Mouse (Mus musculus) midbrain, embryonic 13.5 days (tissue): ENCODE data around the gene Adgrg1. TPM values are rescaled to one million over a fixed set of nuclear protein-coding genes. Genes with fewer than 3 reads are reported as not detected.

ENCODE experiments used
- ATAC-seq: fragments of 200-750 bp; cut with Nextera tagmentation; 2 replicates; pipeline ENCODE4 v1.8.0; 2017; ENCODE audit warnings: mild to moderate bottlenecking, moderate TSS enrichment, moderate library complexity
- H3K27ac ChIP-seq: fragments of 300-500 bp; sonication (generic); 2 replicates; pipeline ENCODE4 v1.5.1; 2015; ENCODE audit warnings: inconsistent platforms, mild to moderate bottlenecking, moderate library complexity
- H3K27me3 ChIP-seq: fragments of 300-500 bp; sonication (generic); 2 replicates; pipeline ENCODE4 v1.6.1; 2015; ENCODE audit warnings: mild to moderate bottlenecking, inconsistent platforms
- H3K36me3 ChIP-seq: fragments of 300-500 bp; sonication (generic); 2 replicates; pipeline ENCODE4 v1.6.1; 2015; ENCODE audit warnings: mild to moderate bottlenecking, inconsistent platforms
- H3K4me1 ChIP-seq: fragments of 300-500 bp; sonication (generic); replicated peaks from 2 replicates; pipeline ENCODE4 v1.6.1; 2015; ENCODE audit warnings: inconsistent platforms
- H3K4me2 ChIP-seq: fragments of 300-500 bp; sonication (generic); replicated peaks from 2 replicates; pipeline ENCODE4 v1.6.1; 2015; ENCODE audit warnings: moderate library complexity, mild to moderate bottlenecking, inconsistent platforms
- H3K4me3 ChIP-seq: fragments of 300-500 bp; sonication (generic); replicated peaks from 2 replicates; pipeline ENCODE4 v1.5.1; 2015; ENCODE audit warnings: mild to moderate bottlenecking, inconsistent platforms
- H3K9ac ChIP-seq: fragments of 300-500 bp; sonication (generic); replicated peaks from 2 replicates; pipeline ENCODE4 v1.6.1; 2015; ENCODE audit warnings: mild to moderate bottlenecking, inconsistent platforms
- H3K9me3 ChIP-seq: fragments of 300-500 bp; sonication (generic); 2 replicates; pipeline ENCODE4 v1.6.1; 2016; ENCODE audit warnings: mild to moderate bottlenecking, inconsistent platforms
- WGBS: fragments of 180-500 bp; shearing (Covaris S2); methylation state at CpG from one replicate; pipeline ENCODE4 v1.1.7; 2015; 5-methylcytosine and 5-hydroxymethylcytosine counted together
- polyA plus RNA-seq: library from polyadenylated mRNA; unstranded; fragments of >200 nt; fragmentation: Nextera tagmentation; extraction: Ambion mirVana; gene quantifications from 2 replicates; pipeline ENCODE4 v1.2.1, GENCODE M21; 2015

The Adgrg1 gene
- 189 and 212 TPM in 2 replicates for polyA plus RNA-seq

DNA sequence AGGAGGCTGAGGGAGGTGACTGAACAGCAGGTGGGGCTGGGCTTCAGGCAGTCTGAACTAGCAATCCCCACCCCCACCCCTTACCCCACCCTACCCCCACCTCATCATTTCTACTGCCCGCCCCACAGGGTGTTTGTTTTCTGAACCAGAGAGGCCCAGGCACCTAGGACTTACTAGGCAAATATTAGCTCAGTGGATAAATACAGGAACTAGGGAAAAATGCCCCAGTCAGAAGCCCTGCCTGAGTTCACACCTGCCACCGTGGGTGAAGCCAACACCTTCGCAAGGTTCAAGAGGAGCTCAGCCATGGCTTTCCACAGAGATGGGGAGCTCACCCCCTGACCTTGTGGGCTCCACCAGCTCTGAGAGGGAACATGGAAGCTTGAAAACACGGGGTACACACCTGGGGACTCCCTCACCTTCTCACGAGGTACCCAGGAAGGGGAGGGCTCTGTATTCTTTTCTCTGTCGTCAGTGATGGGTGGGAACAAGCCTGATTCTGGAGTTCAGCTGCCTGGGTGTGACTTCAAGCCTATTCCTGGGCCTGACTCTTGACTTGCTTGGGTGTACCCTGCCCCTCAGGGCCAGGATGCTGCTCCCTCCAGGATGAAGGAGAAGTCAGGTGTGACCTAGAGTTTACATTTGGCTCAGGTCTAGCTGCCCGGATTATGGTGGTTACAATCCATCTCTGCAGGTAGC, at the start of gene Adgrg1:
TSS of gene Adgrg1 (plus strand) at position 285 of the 699 bp plus-strand sequence.
- Histone ChIP-seq H3K4me3 (no peak within 1 kb of the TSS), H3K27me3 (peaks cover 7% of the 10 kb centered on the region; the same call in 1 of the 2 replicates), H3K4me1 (peaks cover 24% of the 10 kb centered on the region), H3K36me3 (no peaks in the 10 kb centered on the region), H3K9me3 (no peaks in the 10 kb centered on the region), H3K4me2 (no peak within 1 kb of the TSS), H3K27ac (no peak within 1 kb of the TSS), H3K9ac (no peak within 1 kb of the TSS)
- 57% methylated on average over 7 of the region's 7 CpGs for WGBS
- no peak for ATAC-seq

DNA sequence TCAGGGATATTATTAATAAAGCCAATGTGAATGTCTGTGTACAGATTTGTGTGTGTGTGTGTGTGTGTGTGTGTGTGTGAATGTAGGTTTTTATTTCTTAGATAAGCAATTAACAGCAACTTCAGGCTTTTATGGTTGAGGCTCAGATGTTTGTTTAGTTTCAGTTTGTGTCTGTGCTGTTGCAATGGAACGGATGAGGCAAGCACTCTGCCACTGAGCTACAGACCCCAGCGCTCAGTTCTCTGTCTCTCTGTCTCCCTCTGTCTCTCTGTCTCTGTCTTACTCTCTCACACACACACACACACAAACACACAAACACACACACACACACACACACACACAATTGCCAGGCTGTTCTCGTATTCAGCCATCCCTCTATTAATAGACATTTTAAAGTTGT, 46.3 kb upstream of the Adgrg1 start:
- no peak for ATAC-seq
- 91% methylated on average over 3 of the region's 3 CpGs for WGBS

DNA sequence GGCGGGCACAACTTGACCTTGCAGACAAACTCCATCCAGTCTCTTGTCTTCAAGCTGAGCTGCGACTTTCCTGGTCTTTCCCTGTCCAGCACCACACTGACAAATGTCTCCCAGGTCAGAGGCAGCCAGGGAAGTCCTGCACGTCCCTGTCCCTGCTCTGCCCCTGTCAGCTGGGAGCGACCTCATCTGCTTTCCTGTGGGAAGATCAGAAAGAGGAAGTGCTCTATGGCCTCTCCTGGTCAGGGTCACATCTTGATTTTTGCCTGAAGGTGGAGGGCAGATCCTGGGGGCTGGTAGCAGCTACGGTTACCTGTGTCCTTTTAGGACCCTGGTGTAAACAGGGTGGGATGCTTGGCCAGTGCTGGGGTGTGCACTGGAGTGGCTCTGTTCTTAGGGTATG, 40.6 kb upstream of the Adgrg1 start:
- Histone ChIP-seq H3K36me3 (no peaks in the 10 kb centered on the region), H3K27ac (no peak overlapping the region), H3K27me3 (no peaks in the 10 kb centered on the region), H3K9ac (no peak overlapping the region), H3K4me3 (no peak overlapping the region), H3K4me1 (no peaks in the 10 kb centered on the region), H3K4me2 (no peak overlapping the region), H3K9me3 (no peaks in the 10 kb centered on the region)
- WGBS = 61% methylated on average over 5 of the region's 5 CpGs
- no peak for ATAC-seq

More for the DNA sequence above, 46.3 kb upstream of the Adgrg1 start:
- no peak overlapping the region for H3K9ac ChIP-seq
- no peaks in the 10 kb centered on the region for H3K4me1 ChIP-seq
- H3K27me3 ChIP-seq = no peaks in the 10 kb centered on the region
- no peak overlapping the region for H3K4me2 ChIP-seq
- H3K4me3 ChIP-seq = no peak overlapping the region
- H3K27ac ChIP-seq = no peak overlapping the region
- no peaks in the 10 kb centered on the region for H3K36me3 ChIP-seq
- no peaks in the 10 kb centered on the region for H3K9me3 ChIP-seq

GRCm38 (mm10) chr8:94935172-94935571, 39.4 kb upstream of the Adgrg1 start:
- no peak overlapping the region for H3K4me3 ChIP-seq
- H3K9me3 ChIP-seq = no peaks in the 10 kb centered on the region
- no peak overlapping the region for H3K27ac ChIP-seq
- no peaks in the 10 kb centered on the region for H3K27me3 ChIP-seq
- H3K4me2 ChIP-seq = no peak overlapping the region
- H3K4me1 ChIP-seq = no peaks in the 10 kb centered on the region
- ATAC-seq = no peak
- no peaks in the 10 kb centered on the region for H3K36me3 ChIP-seq
- WGBS = 83% methylated on average over 3 of the region's 3 CpGs
- H3K9ac ChIP-seq = no peak overlapping the region

DNA sequence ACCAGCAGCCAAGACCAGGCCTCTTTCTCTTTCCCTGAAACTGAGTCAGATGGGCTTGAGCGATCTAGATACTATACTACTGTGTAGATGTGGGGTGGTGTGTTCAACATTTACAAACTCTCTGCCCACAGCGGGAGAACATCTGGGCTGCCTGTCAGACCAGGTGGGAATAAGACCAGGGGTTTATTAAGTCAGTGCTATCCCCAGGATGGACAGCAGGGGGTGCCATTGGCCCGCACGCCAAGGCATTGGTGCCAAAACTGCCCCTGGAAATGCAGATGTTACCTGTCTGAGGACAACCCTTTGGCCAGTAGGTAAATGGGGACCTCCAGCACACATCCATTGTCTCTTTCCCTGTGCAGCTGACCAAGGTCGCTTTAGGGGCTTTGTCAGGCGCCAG, 32.0 kb upstream of the Adgrg1 start:
- H3K36me3 ChIP-seq = no peaks in the 10 kb centered on the region
- peaks cover 5% of the 10 kb centered on the region; the same call in 1 of the 2 replicates for H3K4me1 ChIP-seq
- no peak overlapping the region for H3K9ac ChIP-seq
- H3K9me3 ChIP-seq = no peaks in the 10 kb centered on the region
- no peak overlapping the region for H3K4me2 ChIP-seq
- peak; percentile 72 for ATAC-seq
- no peak overlapping the region for H3K27ac ChIP-seq
- H3K27me3 ChIP-seq = no peaks in the 10 kb centered on the region
- H3K4me3 ChIP-seq = no peak overlapping the region
- 12% methylated on average over 6 of the region's 6 CpGs for WGBS

DNA sequence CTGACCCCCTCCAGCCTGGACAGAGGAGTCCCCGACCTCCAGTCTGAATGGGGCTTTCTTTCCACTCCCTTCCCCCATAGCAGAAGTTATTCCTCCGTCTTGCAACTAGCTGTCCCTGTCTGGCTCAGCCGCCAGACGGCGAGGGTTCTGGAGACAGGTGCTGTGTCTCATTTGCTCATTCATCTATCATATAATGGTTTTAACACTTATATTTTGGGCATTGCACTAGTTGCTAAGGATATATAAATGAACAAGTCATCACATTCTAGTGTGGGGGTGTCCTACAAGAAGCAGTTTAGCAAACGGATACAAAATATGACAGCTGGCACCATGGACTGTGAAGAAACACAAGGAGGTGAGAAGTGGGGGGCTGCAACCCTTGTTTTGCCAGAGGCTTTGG, 29.4 kb upstream of the Adgrg1 start:
- no peaks in the 10 kb centered on the region for H3K9me3 ChIP-seq
- WGBS = 57% methylated on average over 6 of the region's 6 CpGs
- H3K9ac ChIP-seq = no peak overlapping the region
- H3K27me3 ChIP-seq = no peaks in the 10 kb centered on the region
- ATAC-seq = no peak
- H3K4me1 ChIP-seq = peaks cover 5% of the 10 kb centered on the region; the same call in 1 of the 2 replicates
- H3K4me2 ChIP-seq = no peak overlapping the region
- no peak overlapping the region for H3K4me3 ChIP-seq
- no peaks in the 10 kb centered on the region for H3K36me3 ChIP-seq
- no peak overlapping the region for H3K27ac ChIP-seq

- Histone ChIP-seq H3K9me3 (no peaks in the 10 kb centered on the region), H3K27ac (no peak overlapping the region), H3K9ac (no peak overlapping the region), H3K36me3 (no peaks in the 10 kb centered on the region), H3K4me2 (no peak overlapping the region), H3K4me3 (no peak overlapping the region), H3K27me3 (no peaks in the 10 kb centered on the region), H3K4me1 (peaks cover 9% of the 10 kb centered on the region)
- 75% methylated on average over 4 of the region's 4 CpGs for WGBS
- ATAC-seq = no peak
Observed at GRCm38 (mm10) chr8:94948421-94948820, 26.1 kb upstream of the Adgrg1 start.

GRCm38 (mm10) chr8:94949010-94949409, 25.5 kb upstream of the Adgrg1 start:
- Histone ChIP-seq H3K27ac (no peak overlapping the region), H3K9me3 (no peaks in the 10 kb centered on the region), H3K27me3 (no peaks in the 10 kb centered on the region), H3K9ac (no peak overlapping the region), H3K4me3 (no peak overlapping the region), H3K4me2 (no peak overlapping the region), H3K36me3 (no peaks in the 10 kb centered on the region), H3K4me1 (peaks cover 9% of the 10 kb centered on the region)
- WGBS = 90% methylated on average over 4 of the region's 4 CpGs
- ATAC-seq = no peak

DNA sequence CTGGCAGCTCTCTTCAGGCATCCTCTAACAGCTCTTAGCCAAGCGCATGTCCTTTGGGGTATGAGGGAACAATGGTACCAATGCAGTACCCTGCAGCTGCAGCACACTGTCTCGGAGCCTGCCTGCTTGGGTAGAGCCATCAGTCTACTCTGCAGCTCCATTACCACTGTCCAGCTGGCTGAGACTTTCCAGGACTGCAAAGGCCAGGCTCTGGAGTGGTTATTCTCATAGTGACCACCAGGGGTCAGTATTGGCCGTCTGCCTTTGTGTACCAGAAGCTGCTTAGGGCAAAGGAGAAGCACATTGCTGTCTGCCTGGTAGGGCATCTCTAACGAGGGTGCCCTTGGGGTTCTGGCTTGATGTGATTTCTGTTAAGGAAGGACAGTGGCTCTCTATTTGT, 24.5 kb upstream of the Adgrg1 start:
- Histone ChIP-seq H3K36me3 (no peaks in the 10 kb centered on the region), H3K27me3 (no peaks in the 10 kb centered on the region), H3K27ac (no peak overlapping the region), H3K9ac (no peak overlapping the region), H3K4me2 (no peak overlapping the region), H3K4me3 (no peak overlapping the region), H3K9me3 (no peaks in the 10 kb centered on the region), H3K4me1 (peaks cover 9% of the 10 kb centered on the region)
- ATAC-seq = peak; percentile 89
- WGBS = 25% methylated on average over 4 of the region's 4 CpGs

DNA sequence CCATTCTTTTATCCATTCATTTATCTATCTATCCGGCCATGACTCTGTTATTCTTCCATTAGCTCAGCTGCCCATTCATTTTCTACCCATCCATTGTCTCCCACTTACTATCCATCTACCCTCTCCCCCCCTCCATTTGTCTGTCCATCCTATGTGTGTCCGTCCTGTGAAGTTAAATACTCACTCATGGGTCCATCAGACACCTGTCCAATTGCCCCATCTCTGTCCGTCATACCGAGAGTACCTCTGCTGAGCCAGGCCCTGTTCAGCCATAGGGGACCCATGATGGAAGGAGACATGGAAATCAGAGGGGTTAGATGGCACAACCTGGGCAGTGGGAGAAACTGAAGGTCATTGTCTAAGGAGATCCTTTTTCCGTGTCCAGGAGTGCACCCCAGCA, 24.1 kb upstream of the Adgrg1 start:
- ATAC-seq = peak; percentile 65
- Histone ChIP-seq H3K9ac (no peak overlapping the region), H3K27me3 (no peaks in the 10 kb centered on the region), H3K27ac (no peak overlapping the region), H3K4me1 (peaks cover 9% of the 10 kb centered on the region), H3K4me2 (no peak overlapping the region), H3K36me3 (no peaks in the 10 kb centered on the region), H3K9me3 (no peaks in the 10 kb centered on the region), H3K4me3 (no peak overlapping the region)
- 72% methylated on average over 5 of the region's 5 CpGs for WGBS

DNA sequence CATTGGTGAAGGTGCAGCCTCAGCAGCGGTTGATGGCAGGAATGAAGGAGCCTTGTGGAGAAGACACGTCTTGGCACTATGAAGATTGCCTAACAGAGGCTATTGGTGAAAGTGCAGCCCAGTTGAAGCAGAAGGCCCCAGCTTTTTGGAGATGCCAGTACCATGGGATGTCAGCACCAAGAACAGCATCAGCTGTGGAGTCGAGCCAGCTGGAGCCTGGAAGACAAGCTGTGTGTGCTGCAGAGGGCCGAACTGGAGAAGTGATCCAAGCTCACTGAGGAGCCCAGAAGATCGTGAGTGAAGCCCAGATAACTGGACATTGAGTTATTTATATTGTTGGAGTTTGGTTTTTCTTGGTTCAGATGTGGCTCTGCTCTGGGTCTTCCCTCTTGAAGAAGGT, 22.5 kb upstream of the Adgrg1 start:
- no peak overlapping the region for H3K27ac ChIP-seq
- H3K9me3 ChIP-seq = no peaks in the 10 kb centered on the region
- 81% methylated on average over 5 of the region's 5 CpGs for WGBS
- H3K36me3 ChIP-seq = no peaks in the 10 kb centered on the region
- H3K27me3 ChIP-seq = no peaks in the 10 kb centered on the region
- no peak for ATAC-seq
- H3K9ac ChIP-seq = no peak overlapping the region
- no peak overlapping the region for H3K4me3 ChIP-seq
- H3K4me1 ChIP-seq = peaks cover 3% of the 10 kb centered on the region
- H3K4me2 ChIP-seq = no peak overlapping the region

GRCm38 (mm10) chr8:94953624-94954367, 20.8 kb upstream of the Adgrg1 start:
- Histone ChIP-seq H3K4me3 (no peak overlapping the region), H3K27ac (no peak overlapping the region), H3K9me3 (no peaks in the 10 kb centered on the region), H3K9ac (no peak overlapping the region), H3K4me1 (peaks cover 3% of the 10 kb centered on the region), H3K4me2 (no peak overlapping the region), H3K27me3 (no peaks in the 10 kb centered on the region), H3K36me3 (no peaks in the 10 kb centered on the region)
- no peak for ATAC-seq
- 74% methylated on average over 7 of the region's 7 CpGs for WGBS
